Mouse (Mus musculus): ENCODE results near the gene Nr5a2.

GRCm38 (mm10) chr1:136934051-136934450 is 26.2 kb downstream of the Nr5a2 start:
- TF ChIP-seq POLR2A (IDR thresholded peaks at IDR 0.05; ENCODE audit: extremely low read depth, insufficient read depth, low read length) (no peak), CTCF (IDR thresholded peaks at IDR 0.05; ENCODE audit: extremely low read depth, insufficient read depth, low read length) (no peak)
